Mouse (Mus musculus): ENCODE results near the gene Rab6b.

DNA sequence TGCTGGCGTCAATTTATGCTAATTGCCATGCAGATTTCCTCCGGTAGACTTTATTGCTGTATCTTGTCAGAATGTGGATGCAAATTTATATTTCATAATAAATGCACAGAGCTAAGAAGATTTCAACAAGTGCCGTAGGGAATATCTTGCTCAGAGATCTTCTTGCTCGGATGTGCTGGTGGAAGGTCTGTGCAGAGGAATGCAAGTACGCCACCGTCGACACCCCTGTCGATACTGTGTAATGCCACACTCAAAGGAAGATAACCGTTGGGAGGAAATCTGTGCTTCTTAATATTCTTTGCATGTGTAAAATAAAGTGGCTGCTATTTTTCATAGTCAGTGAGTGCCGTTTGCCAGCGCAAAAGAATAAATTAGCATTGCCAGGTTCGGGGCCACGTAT, 35.5 kb downstream of the Rab6b start:
- no peak for TF ChIP-seq CTCF (IDR thresholded peaks at IDR 0.05; ENCODE audit: low read depth, low read length)
- no peak for TF ChIP-seq POLR2A (IDR thresholded peaks at IDR 0.05; ENCODE audit: extremely low read depth, insufficient read depth, low read length)
